Mouse (Mus musculus) megakaryocyte, adult 5-6 weeks (primary cell): ENCODE measurements around the gene Ifnlr1. TPM values are rescaled to one million over a fixed set of nuclear protein-coding genes. Genes with fewer than 3 reads are reported as not detected.
"Not testable (repeated sequence)": the region's sequence is repeated elsewhere in the genome, so short reads cannot be mapped to it uniquely, and the experiment has no call there.

Experiments
- ATAC-seq: 2 replicates; pipeline ENCODE4 v1.8.0; 2016; ENCODE audit warnings: mild to moderate bottlenecking, inconsistent platforms; ENCODE audit not compliant: poor library complexity, severe bottlenecking
- total RNA-seq, 2 experiments: library from RNA; stranded (forward) in 1 of 2; stranded (reverse) in 1 of 2; fragments of 153-499, 151-499 nt in 1 of 2; fragments of 221-1000, 200-1000 nt in 1 of 2; gene quantifications; 2 replicates each; pipeline versions ENCODE4 v1.2.3 to v1.2.4; 2015 to 2017

Gene Ifnlr1
- total RNA-seq (2015) = 8.6 and 10.8 TPM in 2 replicates
- total RNA-seq (2017) = 2.8 and 4.8 TPM in 2 replicates

DNA sequence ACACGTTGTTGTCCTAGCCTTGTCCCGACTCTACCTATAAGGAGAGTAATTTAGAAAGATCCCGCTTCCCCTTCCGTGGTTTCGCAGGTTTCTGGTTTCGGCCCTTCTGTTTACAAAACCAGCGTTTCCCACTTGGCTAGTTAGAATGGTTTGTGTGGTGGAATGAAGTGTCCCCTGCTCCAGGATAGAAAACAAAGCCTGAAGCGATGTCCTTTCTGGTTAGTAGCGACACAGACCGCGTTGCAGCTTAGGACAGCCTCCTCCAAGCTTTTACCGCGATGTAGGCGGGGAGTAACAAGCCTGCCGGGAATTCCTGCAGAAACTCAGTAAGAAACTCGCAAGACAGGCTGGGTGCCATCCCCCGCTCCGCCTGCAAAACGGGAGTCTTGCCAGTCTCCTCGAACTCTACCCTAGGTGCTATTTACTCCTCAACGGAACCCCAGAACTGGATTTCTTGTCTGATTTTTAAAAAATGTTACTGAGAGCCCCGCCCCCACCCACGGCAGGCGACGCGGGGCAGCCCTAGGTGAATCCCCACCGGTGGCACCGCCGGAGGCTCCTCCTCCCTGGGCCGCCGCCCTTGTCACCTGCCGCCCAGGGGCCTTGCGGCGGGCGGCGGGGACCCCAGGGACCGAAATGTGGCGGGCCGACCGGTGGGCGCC, at the start of gene Ifnlr1:
Gene Ifnlr1 (plus strand): TSS at position 382 of the 662 bp plus-strand sequence.
- peak; percentile 55 for ATAC-seq

DNA sequence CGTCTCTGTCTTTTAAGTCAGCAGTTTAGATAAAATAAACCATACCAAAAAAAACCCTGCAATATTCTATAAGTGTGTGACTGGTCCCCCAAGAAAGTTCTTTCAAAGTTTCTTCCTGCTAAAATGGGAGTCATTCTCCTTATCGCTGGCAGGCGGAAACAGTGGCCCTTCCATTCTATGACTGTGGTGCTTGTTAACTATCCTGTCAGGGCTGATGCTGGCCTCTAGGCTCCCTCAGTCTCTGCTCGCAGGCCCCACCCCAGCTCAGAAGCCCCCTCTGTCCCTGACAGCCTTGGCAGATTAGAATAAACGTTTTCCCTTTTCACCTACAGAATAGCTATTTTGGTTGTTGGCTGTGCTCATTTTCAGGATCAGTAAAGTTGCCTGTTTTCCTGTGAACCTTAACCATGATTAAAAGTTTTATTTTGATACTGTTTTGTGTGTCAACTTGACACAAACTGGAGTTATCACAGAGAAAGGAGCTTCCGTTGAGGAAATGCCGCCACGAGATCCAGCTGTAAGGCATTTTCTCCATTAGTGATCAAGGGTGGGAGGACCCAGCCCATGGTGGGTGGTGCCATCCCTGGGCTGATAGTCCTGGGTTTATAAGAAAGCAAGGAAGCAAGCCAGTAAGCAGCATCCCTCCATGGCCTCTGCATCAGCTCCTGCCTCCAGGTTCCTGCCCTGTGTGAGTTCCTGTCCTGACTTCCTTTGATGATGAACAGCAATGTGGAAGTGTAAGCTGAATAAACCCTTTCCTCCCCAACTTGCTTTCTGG, 44.6 kb upstream of the Ifnlr1 start:
- ATAC-seq = not testable (repeated sequence)

GRCm38 (mm10) chr4:135645022-135645637, 41.0 kb upstream of the Ifnlr1 start:
- no peak for ATAC-seq

GRCm38 (mm10) chr4:135652966-135653607, 33.0 kb upstream of the Ifnlr1 start:
- no peak for ATAC-seq

- no peak for ATAC-seq
Observed at GRCm38 (mm10) chr4:135653956-135654355, 32.1 kb upstream of the Ifnlr1 start.

DNA sequence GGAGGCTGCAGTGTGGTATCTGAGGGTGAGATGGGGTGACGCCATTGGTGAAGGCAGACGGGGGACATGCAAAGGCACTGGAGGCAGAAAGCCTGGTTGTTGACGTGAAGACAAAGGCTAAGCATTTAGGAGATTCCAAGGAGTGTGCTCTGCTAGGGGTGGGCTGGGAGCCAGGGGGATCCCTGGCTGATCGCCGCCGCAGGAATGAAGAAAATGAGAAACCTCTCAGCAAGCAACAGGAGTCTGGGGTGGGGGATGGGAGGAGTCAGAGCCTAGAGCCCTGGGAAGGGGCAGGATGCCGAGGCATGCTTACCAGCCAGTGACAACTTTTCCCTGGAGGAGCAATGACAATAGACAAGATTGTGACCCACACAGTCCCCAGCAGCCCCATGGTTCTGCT, 30.6 kb upstream of the Ifnlr1 start:
- no peak for ATAC-seq

DNA sequence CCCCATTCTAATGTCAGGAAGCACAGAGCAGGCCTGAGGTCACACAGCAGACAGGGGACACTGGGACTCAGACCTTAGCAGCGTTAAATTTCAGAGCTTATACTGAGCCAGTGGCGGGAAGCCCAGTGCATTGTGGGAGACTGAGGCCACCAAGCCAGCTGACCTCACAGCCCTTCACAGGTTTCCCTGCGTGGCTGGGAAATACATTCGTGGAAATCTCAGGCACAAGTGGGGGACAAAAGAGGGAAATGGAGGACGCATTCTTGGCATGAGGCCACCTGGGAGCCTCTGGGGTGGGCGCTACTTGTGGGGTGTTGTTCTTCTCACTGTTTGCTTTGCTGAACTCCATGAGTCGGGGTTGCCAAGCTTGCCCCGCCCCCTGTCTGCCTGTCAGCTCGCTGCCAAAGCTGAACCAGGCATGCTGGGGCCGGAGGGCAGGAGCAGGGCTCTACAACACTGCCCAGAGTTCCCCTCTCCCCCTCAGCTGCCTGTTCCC, 29.9 kb upstream of the Ifnlr1 start:
- ATAC-seq = no peak

DNA sequence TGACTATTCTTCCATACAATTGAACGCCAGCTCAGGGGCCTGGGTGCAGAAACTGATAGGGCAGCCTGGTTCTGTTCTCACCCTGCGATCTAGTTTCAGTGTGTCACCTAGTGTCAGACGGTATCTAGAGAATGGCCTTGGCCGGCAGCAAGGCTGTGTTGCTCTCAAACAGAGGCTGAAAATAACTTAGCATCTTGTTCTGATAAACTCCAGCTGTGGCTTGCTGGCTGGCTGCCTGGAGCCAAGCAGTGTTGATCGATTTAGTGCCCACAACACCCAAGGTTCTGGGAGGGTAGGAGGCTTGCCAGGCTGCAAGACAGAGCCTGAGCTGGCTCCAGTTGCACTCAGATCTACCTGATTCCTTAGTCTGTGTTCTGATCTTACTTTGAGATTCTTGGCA, 27.6 kb upstream of the Ifnlr1 start:
- ATAC-seq = no peak

DNA sequence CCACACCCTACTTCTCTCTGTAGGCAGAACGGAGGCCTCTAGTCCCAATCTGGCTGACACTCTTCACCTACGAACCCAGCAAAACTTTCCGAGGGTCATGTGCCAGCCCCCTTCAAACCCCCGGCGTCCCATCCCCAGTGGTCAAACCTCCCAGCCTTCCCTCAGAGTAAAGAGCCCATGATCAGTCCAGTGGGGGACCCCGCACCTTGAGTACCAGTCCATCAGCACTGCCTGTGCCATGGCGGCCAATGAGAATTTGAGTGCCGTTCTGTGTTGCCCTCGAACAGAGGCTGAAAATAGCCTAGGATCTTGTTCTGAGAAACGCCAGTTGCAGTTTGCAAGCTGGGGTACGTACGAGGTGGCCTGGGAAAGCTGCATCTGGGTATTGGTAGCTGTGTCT, 27.2 kb upstream of the Ifnlr1 start:
- no peak for ATAC-seq

DNA sequence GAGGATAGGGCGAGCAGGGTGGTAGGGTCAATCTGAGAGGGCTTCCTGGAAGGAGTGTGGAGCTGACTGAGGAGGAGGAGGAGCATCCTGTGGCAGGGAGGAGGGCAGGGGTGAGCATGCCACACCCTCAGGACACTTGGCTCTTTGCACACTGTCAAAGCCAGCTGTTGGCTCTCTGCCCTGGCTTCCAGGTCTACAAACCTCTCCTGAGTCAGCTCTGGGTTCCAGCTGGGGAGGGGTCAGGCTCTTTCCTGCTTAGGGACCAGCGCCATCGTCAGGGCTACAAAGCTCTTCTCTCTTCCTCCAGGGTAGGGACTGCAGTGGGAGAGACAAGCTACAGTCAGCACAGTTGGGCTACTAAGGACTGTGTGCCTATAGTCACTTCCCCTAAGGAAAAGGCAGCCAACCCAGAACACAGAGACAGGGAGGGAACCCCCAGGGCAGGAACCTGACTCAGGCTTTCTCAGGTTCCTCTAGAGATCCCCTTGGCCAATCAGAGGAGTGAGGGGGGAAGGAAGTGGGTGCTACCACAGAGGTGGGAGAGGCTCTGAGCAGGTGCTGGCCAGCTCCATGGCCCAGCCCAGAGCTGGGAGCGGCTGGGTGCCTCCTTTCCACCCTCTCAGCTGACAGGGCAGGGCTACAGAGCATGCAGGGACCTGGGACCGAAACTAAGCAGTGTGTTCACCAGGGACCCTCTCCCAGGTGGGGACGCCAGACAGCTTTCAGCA, 24.8 kb upstream of the Ifnlr1 start:
- ATAC-seq = peak; percentile 97

- no peak for ATAC-seq
Observed at GRCm38 (mm10) chr4:135661994-135662393, 24.1 kb upstream of the Ifnlr1 start.

GRCm38 (mm10) chr4:135664656-135665055, 21.4 kb upstream of the Ifnlr1 start:
- ATAC-seq = no peak

DNA sequence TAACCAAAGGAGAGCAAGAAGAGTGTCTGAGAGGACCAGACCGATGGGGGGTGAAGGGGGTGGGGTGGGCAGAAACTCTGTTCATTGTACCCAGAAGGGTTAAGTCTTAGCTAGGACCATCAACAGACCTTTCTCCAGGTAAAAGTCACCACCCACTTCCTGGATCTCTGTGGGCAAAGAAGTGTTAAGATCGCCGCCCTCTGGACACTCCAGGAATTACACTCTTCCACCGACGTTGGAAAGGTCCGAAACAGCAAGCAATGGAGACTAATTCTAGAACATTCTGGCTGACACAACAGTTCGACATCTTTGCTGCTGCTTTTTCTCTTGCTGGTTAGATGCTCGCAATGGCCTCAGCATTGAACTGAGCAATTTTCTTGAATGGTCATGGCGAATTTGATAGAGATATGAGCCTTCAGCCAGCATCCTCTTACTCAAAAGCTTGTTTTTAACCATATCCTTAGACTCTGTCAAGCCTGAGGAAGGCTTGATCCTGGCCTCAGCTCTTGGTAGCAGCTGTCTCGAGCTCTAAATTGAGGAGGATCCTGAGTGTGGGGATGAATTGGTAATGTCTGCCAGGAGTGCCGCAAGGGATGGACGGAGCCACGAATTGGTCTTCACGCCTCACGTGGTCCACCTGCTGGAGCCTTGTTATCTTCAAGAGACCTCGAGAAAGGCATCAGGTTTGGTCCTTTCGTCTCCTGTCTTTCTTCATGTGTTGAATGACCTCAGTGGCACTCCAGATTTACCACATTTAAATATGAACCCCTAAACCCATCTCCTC, 19.7 kb upstream of the Ifnlr1 start:
- peak; percentile 45; the same call in 1 of the 2 replicates for ATAC-seq

- peak; percentile 72 for ATAC-seq
Observed at GRCm38 (mm10) chr4:135667266-135667844, 18.7 kb upstream of the Ifnlr1 start.

DNA sequence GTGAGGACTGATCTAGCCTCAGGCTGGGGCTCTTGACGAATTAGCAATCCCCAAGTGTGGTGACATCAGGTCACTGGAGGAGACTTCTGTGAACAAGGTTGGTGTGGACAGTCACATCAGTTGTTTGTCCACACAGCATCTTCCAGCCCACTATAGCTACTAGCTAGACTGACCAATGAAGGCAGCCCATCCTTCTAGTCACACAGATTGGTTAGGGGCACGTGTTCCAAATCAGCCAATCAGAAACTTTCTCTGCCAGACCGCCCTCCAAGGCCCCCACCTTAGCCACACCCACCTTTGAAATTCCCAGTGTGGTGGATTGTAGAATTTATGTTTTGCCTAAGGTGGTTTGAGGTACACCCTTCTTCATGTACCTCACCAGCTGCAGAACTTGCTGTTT, 12.6 kb upstream of the Ifnlr1 start:
- ATAC-seq = no peak

DNA sequence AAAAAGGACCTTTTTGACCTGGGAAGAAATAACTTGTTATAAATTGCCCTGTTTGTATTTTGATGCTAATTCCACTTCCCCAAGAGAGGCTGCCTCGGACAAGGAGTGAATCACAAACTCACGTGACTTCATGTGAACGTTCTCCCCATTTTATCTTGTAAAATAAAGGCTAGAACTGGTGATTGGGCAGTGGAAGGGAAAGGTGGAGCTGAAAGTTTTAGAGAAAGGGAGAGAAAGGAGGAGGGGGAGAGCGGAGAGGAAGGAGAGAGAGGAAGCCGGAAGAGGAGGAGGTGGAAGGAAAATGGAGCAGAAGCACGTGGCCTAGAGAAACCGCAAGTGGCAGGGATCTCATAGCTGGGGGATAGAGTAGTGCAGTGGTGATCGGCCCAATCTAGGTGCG, 11.1 kb upstream of the Ifnlr1 start:
- no peak for ATAC-seq

GRCm38 (mm10) chr4:135676476-135676875, 9.6 kb upstream of the Ifnlr1 start:
- no peak for ATAC-seq

- ATAC-seq = peak; percentile 71
Observed at GRCm38 (mm10) chr4:135679316-135679715, 6.8 kb upstream of the Ifnlr1 start.

DNA sequence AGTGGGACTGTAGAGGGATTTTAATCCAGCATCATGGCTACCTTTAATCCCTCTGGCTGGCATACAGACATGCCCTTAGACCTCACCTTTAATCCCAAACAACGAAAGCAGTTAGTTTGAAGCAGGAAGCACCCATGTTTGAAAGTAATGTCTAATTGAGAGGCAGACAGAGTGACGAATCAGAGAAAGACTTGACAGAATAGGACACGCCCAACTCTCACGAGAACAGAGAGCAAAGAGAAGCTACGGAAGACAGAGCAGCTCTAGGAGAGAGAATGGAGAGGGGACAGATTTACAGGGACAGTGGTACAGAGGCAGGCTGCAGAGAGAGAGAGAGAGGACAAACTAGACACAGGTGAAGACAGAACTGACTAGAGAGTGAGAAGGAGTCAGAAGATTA, 4.3 kb upstream of the Ifnlr1 start:
- no peak for ATAC-seq
